Mouse (Mus musculus) left cerebral cortex, adult 18-20 months (tissue): ENCODE results near the gene Cel. TPM values are rescaled to one million over a fixed set of nuclear protein-coding genes. Genes with fewer than 3 reads are reported as not detected.
A peak's percentile ranks its signal among the peaks of the same experiment; 100 is the strongest.
"Not testable (repeated sequence)": the region's sequence is repeated elsewhere in the genome, so short reads cannot be mapped to it uniquely, and the experiment has no call there.

Source experiments
- DNase-seq, 2 experiments: peaks; one replicate each; pipeline ENCODE4 v3.0.0; 2021 to 2022; ENCODE audit warnings: low spot score in 2 of 2, mixed read lengths in 1 of 2
- microRNA-seq, 2 experiments: library from miRNA; unstranded; fragments of <30 nt; microRNA quantifications; one replicate each; pipeline ENCODE4 v1.2.0; 2021
- total RNA-seq, 2 experiments: library from RNA; stranded (reverse); gene quantifications; 2 replicates each; pipeline ENCODE4 v1.2.3; 2021

The Cel gene
- total RNA-seq, 2 experiments from 2014 or later: not detected

DNA sequence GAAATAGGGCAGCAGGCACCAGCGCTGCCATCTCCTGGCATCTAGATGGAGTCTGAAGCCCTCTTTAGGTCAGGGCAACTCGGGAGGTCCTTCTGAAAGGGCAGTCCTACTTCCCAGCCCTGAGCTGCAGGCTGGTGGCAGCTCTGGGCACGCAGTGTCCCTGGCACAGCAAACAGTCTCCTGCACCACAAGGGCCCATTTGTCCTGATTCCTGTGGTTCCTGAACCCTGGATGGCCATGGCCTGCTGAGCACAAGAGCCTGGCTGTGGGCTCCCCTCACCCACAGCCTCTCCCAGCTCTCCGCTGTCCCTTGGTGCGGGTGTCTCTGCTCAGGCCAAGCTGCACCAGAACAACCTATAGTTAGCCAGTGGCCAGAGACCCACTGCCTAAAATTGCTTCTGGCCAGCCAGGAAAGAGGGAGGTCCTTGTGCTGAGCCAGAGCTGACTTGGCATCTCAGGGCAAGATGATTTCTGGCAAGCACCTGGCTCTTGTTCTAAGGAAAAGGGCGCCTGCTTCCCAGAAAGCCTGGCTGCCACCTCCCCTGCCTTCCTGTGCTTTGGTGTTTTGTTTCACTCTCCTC lies 41.5 kb downstream of the Cel start:
- DNase-seq: peak; percentile 53 to 61

DNA sequence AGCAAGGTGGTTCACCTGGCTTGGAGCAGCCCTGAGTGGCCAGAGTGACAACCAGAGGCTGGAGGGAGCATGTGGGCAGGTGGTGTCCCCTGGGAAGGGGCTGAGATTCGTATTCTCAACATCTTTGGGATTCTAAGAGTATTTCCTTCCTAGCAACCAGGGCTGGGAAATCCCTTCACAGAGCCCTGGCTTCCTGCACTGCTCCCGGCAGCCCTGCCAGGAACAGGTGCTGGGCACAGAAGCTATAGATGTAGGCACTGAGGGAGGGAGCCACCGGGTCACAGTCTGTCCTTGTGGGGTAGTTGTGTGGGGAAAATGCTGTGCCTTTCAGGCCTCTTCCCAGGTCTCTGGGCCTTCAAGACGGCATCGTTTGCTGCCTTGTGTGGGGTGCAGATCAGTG lies 42.6 kb downstream of the Cel start:
- DNase-seq: no peak

DNA sequence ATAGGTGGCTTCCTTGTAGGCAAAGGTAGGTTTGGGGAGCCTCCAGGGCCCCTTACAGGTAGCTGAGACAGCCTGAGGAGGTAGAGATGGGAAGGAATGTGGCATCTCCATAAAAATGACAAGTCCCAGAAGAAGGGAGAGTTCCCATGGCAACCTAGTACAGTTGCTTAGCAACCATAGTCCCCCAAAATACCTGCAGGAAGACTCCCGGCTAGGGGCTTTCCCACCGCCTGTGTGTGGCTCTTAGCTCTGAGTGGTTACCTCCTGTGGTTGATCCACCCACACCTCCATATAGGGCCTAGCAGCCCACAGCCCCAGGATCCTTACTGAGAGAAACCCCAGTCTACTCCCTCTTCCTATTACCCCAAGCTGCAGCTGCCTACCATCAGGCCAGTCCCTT lies 45.0 kb downstream of the Cel start:
- DNase-seq: peak in 1 of 2 experiments; percentile 64

DNA sequence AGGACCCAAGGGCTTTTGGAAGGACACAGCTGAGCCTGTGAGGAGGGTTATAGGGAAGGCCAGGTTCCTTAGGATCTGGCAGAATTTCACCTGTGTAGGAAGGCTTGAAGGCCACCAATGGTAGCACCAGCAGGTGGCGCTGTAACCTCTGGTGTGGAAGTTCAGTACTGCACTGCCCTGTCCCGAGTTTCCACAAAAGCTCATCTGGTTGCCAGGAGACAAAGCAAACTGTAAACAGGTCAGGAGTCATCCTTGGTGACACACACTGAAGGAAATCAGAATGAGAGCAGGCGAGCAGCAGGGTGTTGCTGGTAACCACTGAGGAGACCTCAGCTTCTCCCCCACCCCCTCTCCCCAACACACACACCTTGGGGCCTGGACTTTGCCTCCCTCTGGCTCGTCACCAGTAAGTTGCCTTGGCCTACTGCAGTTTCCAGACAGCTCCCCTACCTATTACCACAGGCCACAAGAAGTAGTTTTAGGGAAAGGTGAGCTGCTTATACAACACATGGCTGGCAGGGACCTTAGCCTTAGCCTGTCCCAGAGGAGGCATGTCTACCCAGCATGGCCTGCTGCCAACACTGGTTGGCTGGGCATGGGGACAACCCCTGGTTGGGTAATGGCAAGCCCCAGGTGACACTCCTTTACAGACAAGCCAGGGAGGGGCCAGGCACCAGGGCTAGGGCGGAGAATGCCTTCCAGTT lies 45.8 kb downstream of the Cel start:
- DNase-seq: peak; percentile 65 to 80

DNA sequence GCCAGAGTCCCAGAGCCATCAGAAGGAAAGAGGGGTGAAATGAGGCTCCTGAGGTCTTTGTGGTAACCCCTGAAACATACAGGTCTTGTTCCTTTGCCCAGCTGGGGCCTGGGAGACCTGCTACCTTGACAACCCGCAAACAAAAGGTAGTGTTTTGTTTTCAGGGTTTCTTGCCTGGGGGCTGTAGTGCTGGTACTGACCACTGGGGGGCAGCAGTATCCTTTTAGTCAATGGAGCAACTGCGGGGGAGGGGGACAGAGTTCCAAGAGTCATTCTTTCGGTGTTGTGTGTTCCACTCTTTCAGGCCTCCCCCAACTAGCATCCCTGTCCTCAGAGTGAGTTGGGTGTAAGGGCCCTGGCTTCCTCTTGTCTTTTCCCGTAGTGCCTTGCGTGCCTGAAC lies 48.7 kb downstream of the Cel start:
- peak; percentile 83 to 93 for DNase-seq

DNA sequence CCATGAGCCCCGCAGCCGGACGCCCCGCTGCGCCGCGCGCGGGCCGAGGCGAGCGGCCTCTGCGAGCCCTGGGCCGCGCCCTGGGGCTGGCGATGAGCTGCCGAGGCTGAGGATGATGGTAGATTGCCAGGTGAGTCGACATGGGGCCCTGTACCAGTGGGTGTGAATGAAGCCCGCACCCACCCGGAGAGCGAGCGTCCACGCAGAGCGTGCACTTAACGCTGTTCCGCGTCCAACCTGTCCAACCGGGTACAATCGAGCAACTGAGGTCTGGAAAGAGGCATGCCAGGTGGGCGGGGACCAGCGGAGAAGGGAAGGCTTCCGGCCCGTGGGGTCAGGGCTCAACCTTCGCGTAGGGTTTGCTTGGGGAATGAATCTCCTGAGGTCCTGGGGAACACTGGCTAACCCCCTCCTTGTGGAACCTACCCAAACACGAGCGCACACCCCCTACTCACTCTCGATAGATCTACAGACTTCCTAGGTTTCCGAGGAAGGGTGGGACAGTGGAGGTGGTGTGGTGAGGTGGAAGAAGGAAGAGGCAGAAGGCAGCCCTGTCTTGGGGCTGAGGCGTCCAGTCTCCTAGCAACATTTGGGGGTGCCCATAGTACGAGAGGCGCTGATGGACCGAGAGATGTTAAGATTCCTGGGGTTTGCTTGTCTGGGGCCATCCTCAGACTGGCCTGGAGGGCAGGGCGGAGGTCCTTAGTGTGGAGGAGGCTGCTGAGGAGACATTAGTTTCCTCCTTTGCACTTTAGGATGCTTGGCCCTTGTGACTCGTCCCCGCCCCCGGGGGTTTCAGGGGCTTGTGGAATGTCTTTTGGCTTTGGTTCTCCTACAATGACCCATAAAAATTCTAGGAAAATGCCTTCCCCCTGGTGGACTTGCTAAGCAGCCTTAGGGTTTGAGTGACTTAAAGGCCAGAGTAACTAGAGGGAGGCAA lies 49.5 kb downstream of the Cel start:
- no peak for DNase-seq

DNA sequence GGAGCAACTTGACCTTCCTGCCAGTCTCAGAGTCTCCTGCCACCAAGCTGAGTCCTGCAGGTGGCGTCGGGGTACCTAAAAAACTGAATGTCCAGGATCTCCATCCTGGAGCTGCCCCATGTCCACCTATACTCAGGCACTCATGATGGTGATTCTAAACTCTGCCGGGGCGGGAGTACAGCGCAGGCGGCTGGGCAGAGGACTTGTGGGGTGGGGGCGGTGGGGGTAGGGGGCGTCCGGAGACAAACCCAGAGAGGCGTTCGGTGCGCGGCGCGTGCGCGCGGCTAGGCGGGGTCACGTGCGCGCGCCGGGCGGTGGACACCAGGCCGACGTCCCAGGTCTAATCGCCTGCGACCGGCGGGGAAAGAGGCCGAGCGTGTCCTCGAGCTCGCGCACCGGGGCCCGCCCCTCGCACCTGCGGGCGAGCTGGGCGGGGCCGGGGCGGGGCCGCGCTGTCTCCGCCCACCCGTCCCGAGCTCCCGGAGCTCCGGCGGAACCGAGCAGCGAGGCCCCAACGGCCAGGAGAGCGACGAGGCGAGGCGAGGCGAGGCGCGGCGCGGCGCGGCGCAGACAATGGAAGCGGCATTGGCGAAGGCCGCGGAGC lies 50.3 kb downstream of the Cel start, which contains the start of gene Ralgds:
Gene Ralgds, plus strand, starts transcription at position 328 of the 604 bp plus-strand sequence.
- DNase-seq: peak in 1 of 2 experiments; percentile 64

DNA sequence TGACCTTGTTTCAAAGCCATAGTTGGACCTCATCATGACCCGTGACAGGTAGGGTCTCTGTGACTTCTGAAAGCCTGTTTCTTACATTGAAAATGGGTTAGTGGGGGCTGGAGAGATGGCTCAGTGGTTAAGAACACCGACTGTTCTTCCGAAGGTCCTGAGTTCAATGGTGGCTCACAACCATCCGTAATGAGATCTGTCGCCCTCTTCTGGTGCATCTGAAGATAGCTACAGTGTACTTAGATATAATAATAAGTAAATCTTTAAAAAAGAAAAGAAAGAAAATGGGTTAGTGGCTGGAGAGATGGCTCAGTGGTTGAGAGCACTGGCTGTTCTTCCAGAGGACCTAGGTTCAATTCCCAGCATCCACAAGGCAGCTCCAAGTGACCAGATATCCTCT lies 51.6 kb downstream of the Cel start:
- DNase-seq: not testable (repeated sequence)

DNA sequence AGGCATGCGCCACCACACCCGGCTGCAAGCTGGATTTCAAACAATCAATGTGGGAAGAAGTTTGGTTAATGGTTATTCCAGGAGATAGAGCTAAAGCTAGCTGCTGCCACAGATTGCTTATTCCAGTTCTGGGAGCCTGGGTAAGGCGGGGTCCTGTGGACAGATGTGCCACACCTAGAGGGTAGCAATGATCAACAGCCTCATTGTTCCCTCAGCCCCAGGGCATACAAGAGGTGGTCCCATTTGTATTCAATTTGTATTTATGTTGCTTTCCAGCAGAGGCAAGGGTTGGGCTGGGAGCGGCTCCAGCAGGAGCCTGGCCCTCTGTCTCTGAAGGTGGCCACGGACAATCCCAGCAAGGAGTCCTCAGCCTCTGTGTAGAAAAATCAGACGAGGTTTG lies 56.9 kb downstream of the Cel start:
- no peak for DNase-seq

DNA sequence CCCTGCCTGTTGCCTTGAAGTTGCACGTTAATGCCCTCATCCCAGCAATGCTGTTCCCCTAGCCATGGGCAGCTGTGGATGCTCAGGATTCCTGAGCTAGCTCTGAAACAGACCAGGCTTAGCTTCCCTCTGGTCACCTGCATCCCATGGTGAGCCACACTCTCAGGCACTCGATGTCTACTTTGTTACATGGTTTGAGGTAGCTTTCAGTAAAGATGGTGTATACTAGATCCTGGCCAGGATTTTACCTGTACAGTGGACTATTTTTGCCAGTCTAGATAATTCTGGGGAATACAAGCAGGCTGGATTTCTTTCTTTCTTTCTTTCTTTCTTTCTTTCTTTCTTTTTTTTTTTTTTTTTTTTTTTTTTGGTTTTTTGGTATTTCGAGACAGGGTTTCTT lies 57.4 kb downstream of the Cel start, which contains the start of gene Gm10134:
Gene Gm10134, plus strand, starts transcription at position 301 of the 400 bp plus-strand sequence.
- no peak for DNase-seq

Small RNA genes within 50 kb of the gene (microRNA-seq; reads per million reads assigned to microRNA genes)
- 0 reads per million in 2 experiments for gene Gm22824

Other genes starting within 250 kb of the Cel start
- gene Ppp1r26, start 116.6 kb downstream of the Cel start, total RNA-seq: 10 to 100 TPM; 27.1 to 27.2 TPM
- 1 to 10 TPM; 4.4 to 5.2 TPM for gene 1700007K13Rik, start 97.1 kb downstream of the Cel start, total RNA-seq
- 10 to 100 TPM; 37.3 to 40.1 TPM for gene Mrps2, start 95.3 kb downstream of the Cel start, total RNA-seq
- 1 to 10 TPM; 2.4 to 2.6 TPM for gene Gbgt1, start 66.5 kb downstream of the Cel start, total RNA-seq
- 1 to 10 TPM in 1 of 2 experiments, not detected in 1; 1.1 TPM for gene Gm10134, start 57.3 kb downstream of the Cel start, total RNA-seq
- gene Ralgds, start 50.3 kb downstream of the Cel start, total RNA-seq: 10 to 100 TPM; 78.2 to 87.4 TPM
- 10 to 100 TPM; 19.1 to 19.4 TPM for gene Gtf3c5, start 20.3 kb upstream of the Cel start, total RNA-seq
- not detected for gene Gfi1b, start 58.6 kb upstream of the Cel start, total RNA-seq
- gene Tsc1, start 77.8 kb upstream of the Cel start, total RNA-seq: 10 to 100 TPM; 54.4 to 58.4 TPM
- under 1 TPM in 1 of 2 experiments, not detected in 1; 0.61 TPM for gene Spaca9, start 136.3 kb upstream of the Cel start, total RNA-seq
- 1 to 10 TPM; 1.1 to 1.5 TPM for gene Ak8, start 136.8 kb upstream of the Cel start, total RNA-seq